Mouse (Mus musculus): ENCODE results near the gene Map3k13. TPM values are rescaled to one million over a fixed set of nuclear protein-coding genes. Genes with fewer than 3 reads are reported as not detected.
A peak's percentile ranks its signal among the peaks of the same experiment; 100 is the strongest.
"Not testable (repeated sequence)": the region's sequence is repeated elsewhere in the genome, so short reads cannot be mapped to it uniquely, and the experiment has no call there.

Map3k13 gene
- total RNA-seq, 2 experiments from 2014 or later, result 11.3 to 12.2 TPM

GRCm38 (mm10) chr16:21869879-21870278, 75.7 kb downstream of the Map3k13 start:
- DNase-seq (ENCODE audit: extremely low spot score in 1 of 2, low spot score in 2 of 2), result no peak
- intact Hi-C loops (cut with DNase I), result no loop called here

GRCm38 (mm10) chr16:21877735-21878134, 83.6 kb downstream of the Map3k13 start:
- no peak for DNase-seq (ENCODE audit: extremely low spot score in 1 of 2, low spot score in 2 of 2)
- intact Hi-C loops (cut with DNase I), result no loop called here

- DNase-seq (ENCODE audit: extremely low spot score in 1 of 2, low spot score in 2 of 2), result no peak
- intact Hi-C loops (cut with DNase I), result no loop called here
Observed at GRCm38 (mm10) chr16:21878834-21879233, 84.7 kb downstream of the Map3k13 start.

GRCm38 (mm10) chr16:21881181-21881580, 87.0 kb downstream of the Map3k13 start:
- DNase-seq (ENCODE audit: extremely low spot score in 1 of 2, low spot score in 2 of 2), result peak in 1 of 2 experiments; percentile 40
- intact Hi-C loops (cut with DNase I), result no loop called here

GRCm38 (mm10) chr16:21881582-21882259, 87.6 kb downstream of the Map3k13 start:
- intact Hi-C loops (cut with DNase I), result no loop called here
- no peak for DNase-seq (ENCODE audit: extremely low spot score in 1 of 2, low spot score in 2 of 2)

- intact Hi-C loops (cut with DNase I), result no loop called here
- no peak for DNase-seq (ENCODE audit: extremely low spot score in 1 of 2, low spot score in 2 of 2)
Observed at GRCm38 (mm10) chr16:21887601-21888000, 93.5 kb downstream of the Map3k13 start.

- no peak for DNase-seq (ENCODE audit: extremely low spot score in 1 of 2, low spot score in 2 of 2)
- intact Hi-C loops (cut with DNase I), result no loop called here
Observed at GRCm38 (mm10) chr16:21893890-21894289, 99.7 kb downstream of the Map3k13 start.

GRCm38 (mm10) chr16:21901286-21901685, 107.1 kb downstream of the Map3k13 start:
- intact Hi-C loops (cut with DNase I), result no loop called here

GRCm38 (mm10) chr16:21904636-21905035, 110.5 kb downstream of the Map3k13 start:
- DNase-seq (ENCODE audit: extremely low spot score in 1 of 2, low spot score in 2 of 2), result no peak
- intact Hi-C loops (cut with DNase I), result no loop called here

More at GRCm38 (mm10) chr16:21901286-21901685, 107.1 kb downstream of the Map3k13 start:
- no peak for DNase-seq (ENCODE audit: extremely low spot score in 1 of 2, low spot score in 2 of 2)

GRCm38 (mm10) chr16:21905996-21906395, 111.8 kb downstream of the Map3k13 start:
- intact Hi-C loops (cut with DNase I), result no loop called here
- DNase-seq (ENCODE audit: extremely low spot score in 1 of 2, low spot score in 2 of 2), result no peak

GRCm38 (mm10) chr16:21906902-21907301, 112.8 kb downstream of the Map3k13 start:
- no peak for DNase-seq (ENCODE audit: extremely low spot score in 1 of 2, low spot score in 2 of 2)
- intact Hi-C loops (cut with DNase I), result no loop called here

- intact Hi-C loops (cut with DNase I); DNase-seq (ENCODE audit: extremely low spot score in 1 of 2, low spot score in 2 of 2): not testable (repeated sequence)
Observed at GRCm38 (mm10) chr16:21908906-21909305, 114.8 kb downstream of the Map3k13 start.

- intact Hi-C loops (cut with DNase I), result no loop called here
- peak in 1 of 2 experiments; percentile 26 for DNase-seq (ENCODE audit: extremely low spot score in 1 of 2, low spot score in 2 of 2)
Observed at GRCm38 (mm10) chr16:21913347-21913746, 119.2 kb downstream of the Map3k13 start.

- intact Hi-C loops (cut with DNase I), result no loop called here
Observed at GRCm38 (mm10) chr16:21916681-21917080, 122.5 kb downstream of the Map3k13 start.

GRCm38 (mm10) chr16:21928471-21928870, 134.3 kb downstream of the Map3k13 start:
- intact Hi-C loops (cut with DNase I), result no loop called here
- DNase-seq (ENCODE audit: extremely low spot score in 1 of 2, low spot score in 2 of 2), result no peak

More at GRCm38 (mm10) chr16:21916681-21917080, 122.5 kb downstream of the Map3k13 start:
- no peak for DNase-seq (ENCODE audit: extremely low spot score in 1 of 2, low spot score in 2 of 2)

- peak; percentile 79 to 88 for DNase-seq (ENCODE audit: extremely low spot score in 1 of 2, low spot score in 2 of 2)
- intact Hi-C loops (cut with DNase I), result loop anchor here (5.0 kb wide), 1 partner anchor 100 kb away; no protein-coding TSS in a partner anchor
Observed at GRCm38 (mm10) chr16:21946761-21947715, 152.9 kb downstream of the Map3k13 start, which contains the start of gene Tmem41a. Gene Tmem41a (minus strand): TSS chr16:21947552.

- intact Hi-C loops (cut with DNase I), result no loop called here
- DNase-seq (ENCODE audit: extremely low spot score in 1 of 2, low spot score in 2 of 2), result no peak
Observed at GRCm38 (mm10) chr16:21955591-21955990, 161.4 kb downstream of the Map3k13 start.

GRCm38 (mm10) chr16:21965576-21965975, 171.4 kb downstream of the Map3k13 start:
- DNase-seq (ENCODE audit: extremely low spot score in 1 of 2, low spot score in 2 of 2), result no peak
- intact Hi-C loops (cut with DNase I), result no loop called here

GRCm38 (mm10) chr16:21969874-21970273, 175.7 kb downstream of the Map3k13 start:
- intact Hi-C loops (cut with DNase I), result no loop called here
- DNase-seq (ENCODE audit: extremely low spot score in 1 of 2, low spot score in 2 of 2), result no peak

GRCm38 (mm10) chr16:21970536-21970935, 176.4 kb downstream of the Map3k13 start:
- no peak for DNase-seq (ENCODE audit: extremely low spot score in 1 of 2, low spot score in 2 of 2)
- intact Hi-C loops (cut with DNase I), result no loop called here
